Mouse (Mus musculus): ENCODE data around the gene Bdp1.

DNA sequence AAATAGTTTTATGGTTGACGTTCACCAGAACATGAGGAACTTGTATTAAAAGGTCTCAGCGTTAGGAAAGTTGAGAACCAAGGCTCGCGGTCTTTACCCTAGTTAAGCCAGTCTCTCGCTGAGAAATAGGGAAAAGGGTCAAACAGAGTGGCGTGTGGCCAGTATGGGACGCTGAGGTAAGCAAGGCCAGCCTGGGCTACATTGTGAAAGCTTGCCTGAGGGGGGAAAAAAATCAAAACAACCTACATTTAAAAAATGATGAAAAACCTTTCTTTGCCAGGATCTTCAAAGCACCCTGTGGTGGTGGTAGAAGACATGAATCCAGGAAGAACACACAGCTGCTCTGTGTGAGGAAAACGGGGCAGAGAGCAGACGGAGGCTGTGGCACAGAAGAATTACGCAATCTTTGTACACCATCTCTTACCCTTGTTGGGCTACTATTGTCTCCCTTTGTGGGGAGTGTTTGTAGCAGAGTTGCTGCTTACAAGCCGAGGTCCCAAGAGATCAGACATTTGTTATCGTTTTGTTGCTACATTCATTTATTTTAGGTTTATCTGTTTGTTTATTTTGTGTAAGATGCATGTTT lies 97.9 kb downstream of the Bdp1 start:
- no peak for TF ChIP-seq EP300 (optimal IDR thresholded peaks at IDR 0.05)
- no peak for TF ChIP-seq CTCF (IDR thresholded peaks at IDR 0.05; ENCODE audit: low read depth)

Data from stomach, postnatal 0 days (tissue).